Mouse (Mus musculus) brain, embryonic 14.5 days (tissue): ENCODE measurements around the gene Fbxl17.

Experiments used
- CTCF ChIP-seq: fragments of 200-500 bp; IDR thresholded peaks from 2 replicates; pipeline ENCODE4 v1.5.1; 2012; ENCODE audit warnings: inconsistent platforms, mild to moderate bottlenecking, moderate library complexity, borderline replicate concordance; ENCODE audit not compliant: insufficient read depth, insufficient read length; ENCODE audit errors: extremely low read depth
- POLR2A ChIP-seq: fragments of 200-500 bp; IDR thresholded peaks from 2 replicates; pipeline ENCODE4 v1.6.1; 2012; ENCODE audit warnings: mild to moderate bottlenecking, inconsistent platforms, borderline replicate concordance; ENCODE audit not compliant: poor library complexity, insufficient read depth, insufficient read length, severe bottlenecking; ENCODE audit errors: extremely low read depth

DNA sequence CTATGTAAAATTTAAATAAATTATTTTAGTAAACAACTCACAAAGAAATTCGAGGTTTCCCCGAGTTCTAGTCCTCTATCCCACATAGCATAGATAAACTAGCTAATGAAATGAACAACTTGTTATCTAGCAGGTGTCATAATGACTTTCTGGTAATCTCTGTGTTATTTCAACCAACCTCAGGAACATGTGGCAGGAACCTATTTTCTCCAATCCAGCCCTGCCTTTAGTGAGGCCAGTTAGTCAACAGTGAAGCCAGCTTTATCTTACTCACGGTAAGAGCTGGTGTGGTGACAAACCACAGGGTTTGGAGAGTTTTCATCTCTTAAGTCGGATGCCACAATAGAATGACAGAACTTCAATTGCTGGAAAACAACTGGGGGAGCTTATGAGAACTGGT is 215.7 kb downstream of the Fbxl17 start:
- TF ChIP-seq POLR2A, result no peak
- TF ChIP-seq CTCF, result no peak
